Mouse (Mus musculus): Measurements from ENCODE around the gene Lypd3. TPM values are rescaled to one million over a fixed set of nuclear protein-coding genes. Genes with fewer than 3 reads are reported as not detected.
"Not testable (repeated sequence)": the region's sequence is repeated elsewhere in the genome, so short reads cannot be mapped to it uniquely, and the experiment has no call there.

The Lypd3 gene
- polyA plus RNA-seq, 1 experiment, result not detected

DNA sequence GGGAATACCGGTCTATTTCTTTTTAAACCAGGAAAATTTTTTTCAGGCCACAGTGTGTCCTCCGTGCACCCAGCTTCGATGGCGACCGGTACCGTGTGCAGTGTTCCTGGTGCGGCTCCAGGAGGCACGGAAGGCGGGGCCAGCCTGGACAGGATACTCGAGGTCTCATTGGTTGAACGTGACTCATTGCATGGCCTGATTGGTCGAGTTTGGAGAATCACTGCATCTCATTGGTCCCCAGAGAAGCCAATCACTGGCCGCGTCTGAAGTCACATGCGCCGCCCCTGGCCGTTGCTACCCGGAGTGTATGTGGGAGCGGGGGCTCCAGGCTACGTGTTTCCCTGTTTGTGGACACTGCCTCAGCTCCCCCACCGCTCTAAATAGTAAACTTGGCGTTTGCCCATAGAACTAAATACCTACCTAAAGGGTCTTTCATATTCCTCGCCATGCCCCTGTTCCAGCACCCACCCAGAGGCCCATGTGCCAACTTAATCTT, 35.6 kb downstream of the Lypd3 start:
- Histone ChIP-seq H3K4me1 (ENCODE audit: control insufficient read depth, insufficient read depth, low read length) (no peaks in the 10 kb centered on the region), H3K4me3 (ENCODE audit: insufficient read depth, low read depth, low read length) (no peak overlapping the region), H3K27ac (ENCODE audit: insufficient read depth, low read depth, low read length) (no peak overlapping the region)
- WGBS, result 92% methylated on average over 23 of the region's 23 CpGs
- TF ChIP-seq CTCF (IDR thresholded peaks at IDR 0.05; ENCODE audit: insufficient read depth, low read depth, low read length) (no peak), POLR2A (IDR thresholded peaks at IDR 0.05; ENCODE audit: insufficient read depth, low read depth, low read length) (no peak)

DNA sequence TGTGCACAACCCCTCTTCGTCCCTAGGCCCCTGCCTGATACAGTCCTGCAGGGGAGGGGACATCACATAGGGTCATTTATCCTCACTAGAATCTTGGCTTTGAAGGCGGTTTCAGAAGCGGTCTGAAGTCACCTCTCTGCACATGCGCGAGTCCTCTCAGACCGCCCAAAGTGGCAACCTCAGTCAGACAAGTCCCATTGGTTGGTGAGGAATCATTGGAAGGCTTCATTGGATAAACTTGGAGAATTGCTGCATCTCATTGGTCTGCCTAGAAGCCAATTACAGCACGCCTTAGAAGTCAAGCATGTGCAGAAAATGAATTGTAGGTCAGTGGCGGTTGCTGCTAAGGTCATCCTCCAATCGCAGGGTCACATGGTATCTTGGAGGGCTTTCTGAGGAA, 40.2 kb downstream of the Lypd3 start, which contains the start of gene Tex101:
TSS of gene Tex101 (minus strand) at position 101 of the 400 bp plus-strand sequence.
- no peak for TF ChIP-seq CTCF (IDR thresholded peaks at IDR 0.05; ENCODE audit: insufficient read depth, low read depth, low read length)
- no peak for TF ChIP-seq POLR2A (IDR thresholded peaks at IDR 0.05; ENCODE audit: insufficient read depth, low read depth, low read length)
- WGBS, result 90% methylated on average over 9 of the region's 9 CpGs

DNA sequence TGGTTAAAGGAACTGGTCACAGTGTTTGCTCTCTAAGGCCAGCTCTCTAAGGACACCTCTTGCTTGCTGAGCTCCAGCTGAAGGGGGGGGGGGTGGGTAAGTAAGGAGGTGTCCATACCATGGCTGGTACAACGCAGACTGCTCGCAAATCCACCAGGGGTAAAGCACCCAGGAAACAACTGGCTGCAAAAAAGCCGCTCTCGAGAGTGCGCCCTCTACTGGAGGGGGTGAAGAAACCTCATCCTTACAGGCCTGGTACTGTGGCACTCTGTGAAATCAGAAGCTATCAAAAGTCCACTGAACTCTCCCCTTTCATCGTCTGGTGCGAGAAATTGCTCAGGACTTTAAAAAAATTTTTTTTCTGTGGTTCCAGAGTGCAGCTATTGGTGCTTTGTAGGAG, 47.8 kb downstream of the Lypd3 start:
- H3K27ac ChIP-seq (ENCODE audit: insufficient read depth, low read depth, low read length); H3K4me1 ChIP-seq (ENCODE audit: control insufficient read depth, insufficient read depth, low read length); H3K4me3 ChIP-seq (ENCODE audit: insufficient read depth, low read depth, low read length): not testable (repeated sequence)
- 79% methylated on average over 7 of the region's 7 CpGs for WGBS

More for the DNA sequence above, 40.2 kb downstream of the Lypd3 start, which contains the start of gene Tex101:
- Histone ChIP-seq H3K27ac (ENCODE audit: insufficient read depth, low read depth, low read length) (no peak within 1 kb of the TSS), H3K4me1 (ENCODE audit: control insufficient read depth, insufficient read depth, low read length) (no peaks in the 10 kb centered on the region), H3K4me3 (ENCODE audit: insufficient read depth, low read depth, low read length) (no peak within 1 kb of the TSS)

DNA sequence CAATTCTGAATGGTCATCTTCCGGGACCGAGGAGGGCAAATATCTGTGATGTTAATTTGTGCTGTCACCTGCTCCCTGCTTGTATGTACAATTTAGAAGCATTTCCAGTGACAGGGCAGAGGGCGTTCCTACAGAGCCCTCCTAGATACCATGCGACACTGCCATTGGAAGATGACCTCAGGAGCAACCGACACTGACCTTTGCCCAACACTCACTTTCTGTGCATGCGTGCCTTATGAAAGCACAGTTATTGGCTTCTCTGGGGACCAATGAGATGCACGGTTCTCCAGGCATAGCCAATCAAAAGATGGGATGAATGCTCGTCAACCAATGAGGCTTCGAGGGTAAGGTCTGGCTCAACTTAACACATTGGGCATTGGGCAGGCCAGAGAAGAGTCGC, 51.2 kb downstream of the Lypd3 start:
- WGBS, result 93% methylated on average over 10 of the region's 10 CpGs
- H3K27ac ChIP-seq (ENCODE audit: insufficient read depth, low read depth, low read length); H3K4me1 ChIP-seq (ENCODE audit: control insufficient read depth, insufficient read depth, low read length); H3K4me3 ChIP-seq (ENCODE audit: insufficient read depth, low read depth, low read length): not testable (repeated sequence)

Other genes with a start within 250 kb of the Lypd3 start
- not detected in 2 replicates for gene Smg9, start 236.9 kb upstream of the Lypd3 start, polyA plus RNA-seq (2012; ENCODE audit: insufficient read depth, insufficient read length, low replicate concordance, missing spikeins)
- gene Irgc1, start 184.3 kb upstream of the Lypd3 start, polyA plus RNA-seq (2012; ENCODE audit: insufficient read depth, insufficient read length, low replicate concordance, missing spikeins), result not detected in 2 replicates
- gene Plaur, start 174.1 kb upstream of the Lypd3 start, polyA plus RNA-seq (2012; ENCODE audit: insufficient read depth, insufficient read length, low replicate concordance, missing spikeins), result not detected in 2 replicates
- not detected in 2 replicates for gene Cadm4, start 154.5 kb upstream of the Lypd3 start, polyA plus RNA-seq (2012; ENCODE audit: insufficient read depth, insufficient read length, low replicate concordance, missing spikeins)
- gene Zfp428, start 129.5 kb upstream of the Lypd3 start, polyA plus RNA-seq (2012; ENCODE audit: insufficient read depth, insufficient read length, low replicate concordance, missing spikeins), result not detected in 2 replicates
- not detected in 2 replicates for gene AC161166.1, start 124.1 kb upstream of the Lypd3 start, polyA plus RNA-seq (2012; ENCODE audit: insufficient read depth, insufficient read length, low replicate concordance, missing spikeins)
- not detected in 2 replicates for gene Irgq, start 105.9 kb upstream of the Lypd3 start, polyA plus RNA-seq (2012; ENCODE audit: insufficient read depth, insufficient read length, low replicate concordance, missing spikeins)
- gene Pinlyp, start 90.4 kb upstream of the Lypd3 start, polyA plus RNA-seq (2012; ENCODE audit: insufficient read depth, insufficient read length, low replicate concordance, missing spikeins), result not detected in 2 replicates
- not detected in 2 replicates for gene Xrcc1, start 90.3 kb upstream of the Lypd3 start, polyA plus RNA-seq (2012; ENCODE audit: insufficient read depth, insufficient read length, low replicate concordance, missing spikeins)
- gene Ethe1, start 49.0 kb upstream of the Lypd3 start, polyA plus RNA-seq (2012; ENCODE audit: insufficient read depth, insufficient read length, low replicate concordance, missing spikeins), result not detected in 2 replicates
- gene Zfp575, start 48.9 kb upstream of the Lypd3 start, polyA plus RNA-seq (2012; ENCODE audit: insufficient read depth, insufficient read length, low replicate concordance, missing spikeins), result not detected in 2 replicates
- gene Phldb3, start 25.8 kb upstream of the Lypd3 start, polyA plus RNA-seq (2012; ENCODE audit: insufficient read depth, insufficient read length, low replicate concordance, missing spikeins), result not detected in 2 replicates
- not detected in 2 replicates for gene Tex101, start 40.1 kb downstream of the Lypd3 start, polyA plus RNA-seq (2012; ENCODE audit: insufficient read depth, insufficient read length, low replicate concordance, missing spikeins)
- gene BC049730, start 72.7 kb downstream of the Lypd3 start, polyA plus RNA-seq (2012; ENCODE audit: insufficient read depth, insufficient read length, low replicate concordance, missing spikeins), result not detected in 2 replicates
- gene Gm4763, start 90.4 kb downstream of the Lypd3 start, polyA plus RNA-seq (2012; ENCODE audit: insufficient read depth, insufficient read length, low replicate concordance, missing spikeins), result not detected in 2 replicates
- not detected in 2 replicates for gene Cd177, start 123.8 kb downstream of the Lypd3 start, polyA plus RNA-seq (2012; ENCODE audit: insufficient read depth, insufficient read length, low replicate concordance, missing spikeins)
- gene Ceacam10, start 140.7 kb downstream of the Lypd3 start, polyA plus RNA-seq (2012; ENCODE audit: insufficient read depth, insufficient read length, low replicate concordance, missing spikeins), result not detected in 2 replicates
- gene Gm9844, start 225.7 kb downstream of the Lypd3 start, polyA plus RNA-seq (2012; ENCODE audit: insufficient read depth, insufficient read length, low replicate concordance, missing spikeins), result not detected in 2 replicates
- not detected in 2 replicates for gene Lypd4, start 233.4 kb downstream of the Lypd3 start, polyA plus RNA-seq (2012; ENCODE audit: insufficient read depth, insufficient read length, low replicate concordance, missing spikeins)
- gene Dmrtc2, start 233.5 kb downstream of the Lypd3 start, polyA plus RNA-seq (2012; ENCODE audit: insufficient read depth, insufficient read length, low replicate concordance, missing spikeins), result not detected in 2 replicates
- 1,132 TPM in 1 of 2 replicates, not detected in the other for gene Rps19, start 247.8 kb downstream of the Lypd3 start, polyA plus RNA-seq (2012; ENCODE audit: insufficient read depth, insufficient read length, low replicate concordance, missing spikeins)

Measured in olfactory bulb, adult 2 months (tissue).